9 mouse cellular contexts compared by ENCODE assay signal in genomic region chr11:101687351-101688301, GRCm38 (mm10). TPM values are rescaled to one million over a fixed set of nuclear protein-coding genes. Genes with fewer than 3 reads are reported as not detected.
DNase-seq lines count a peak whose midpoint lies in the region; ATAC-seq and TF ChIP-seq lines count a peak whose summit lies in the region.
"Had no signal": no experiment of that assay in that cellular context is flagged by ENCODE, and none has a peak within 500 bp of the region (broad histone marks: within the 10 kb centered on the region; RNA-seq: fewer than 3 reads in every experiment).

No protein-coding gene starts in this region.

- no peak overlapping the region for H3K4me2 ChIP-seq in neural tube, embryonic 14.5 days (ENCODE audit: low read depth, low read length)
- H3K4me2 ChIP-seq: liver, embryonic 13.5 days had no signal

- peak; percentile 77 for ATAC-seq in frontal cortex, adult (ENCODE audit: low TSS enrichment)
- ATAC-seq in neural tube, embryonic 14.5 days (ENCODE audit: low read depth), result no peak

- H3K36me3 ChIP-seq in spleen, adult 2 months (ENCODE audit: control insufficient read depth, insufficient read depth, low read length), result no peaks in the 10 kb centered on the region
- H3K36me3 ChIP-seq in neural tube, embryonic 14.5 days (ENCODE audit: control insufficient read depth, insufficient read depth, low read length), result no peaks in the 10 kb centered on the region
- H3K36me3 ChIP-seq: liver, embryonic 13.5 days had no signal

- H3K27me3 ChIP-seq in spleen, adult 2 months (ENCODE audit: control insufficient read depth, insufficient read depth, low read length), result no peaks in the 10 kb centered on the region
- H3K27me3 ChIP-seq in neural tube, embryonic 14.5 days (ENCODE audit: control insufficient read depth, insufficient read depth, low read length), result no peaks in the 10 kb centered on the region

- no peak overlapping the region for H3K9ac ChIP-seq in neural tube, embryonic 14.5 days (replicated peaks; ENCODE audit: low read depth, low read length)
- H3K9ac ChIP-seq: liver, embryonic 13.5 days had no signal

- no peak for TF ChIP-seq CTCF in spleen, adult 2 months (IDR thresholded peaks at IDR 0.05; ENCODE audit: extremely low read depth, insufficient read depth, insufficient read length, insufficient replicate concordance)

- no peaks in the 10 kb centered on the region for H3K9me3 ChIP-seq in neural tube, embryonic 14.5 days (ENCODE audit: control insufficient read depth, low read length)
- H3K9me3 ChIP-seq: liver, embryonic 13.5 days had no signal

- no peak for DNase-seq in spleen, adult 2 months (ENCODE audit: low read depth in 1 of 2, low spot score in 2 of 2)
- no peak for DNase-seq in spleen, adult 12 weeks (ENCODE audit: low spot score)
- DNase-seq in heart, postnatal 10 days, result peak; percentile 75 to 76
- DNase-seq in layer of hippocampus, postnatal 36 days, result peak; percentile 82 to 84
- peak; percentile 61 to 83 for DNase-seq in urinary bladder, postnatal 36 days (ENCODE audit: low spot score in 2 of 2)
- no peak for DNase-seq in thymus, postnatal 25 days
- DNase-seq: liver, embryonic 13.5 days had no signal

- peaks cover 4% of the 10 kb centered on the region; the same call in 1 of the 2 replicates for H3K4me1 ChIP-seq in spleen, adult 2 months (ENCODE audit: control insufficient read depth, insufficient read depth, insufficient read length)
- H3K4me1 ChIP-seq in neural tube, embryonic 14.5 days (ENCODE audit: control insufficient read depth, insufficient read depth, low read length), result no peaks in the 10 kb centered on the region; the same call in 1 of the 2 replicates
- H3K4me1 ChIP-seq: liver, embryonic 13.5 days had no signal

- TF ChIP-seq POLR2A in spleen, adult 2 months (IDR thresholded peaks at IDR 0.05; ENCODE audit: low read depth, low read length), result no peak

- peak overlapping the region; percentile 45; the same call in 1 of the 2 replicates for H3K27ac ChIP-seq in spleen, adult 2 months (ENCODE audit: insufficient read depth, low read length)
- H3K27ac ChIP-seq in neural tube, embryonic 14.5 days (ENCODE audit: low read depth, low read length), result peak overlapping the region; percentile 4; the same call in 1 of the 2 replicates
- H3K27ac ChIP-seq: liver, embryonic 13.5 days had no signal

- intact Hi-C loops in heart, postnatal 10 days (cut with DNase I), result no loop called here

- 78% methylated on average over 13 of the region's 13 CpGs for WGBS in spleen, adult 2 months
- WGBS in neural tube, embryonic 14.5 days, result 54% methylated on average over 13 of the region's 13 CpGs

- no peak overlapping the region for H3K4me3 ChIP-seq in spleen, adult 2 months (ENCODE audit: extremely low read depth, insufficient read depth, insufficient read length)
- no peak overlapping the region for H3K4me3 ChIP-seq in neural tube, embryonic 14.5 days (ENCODE audit: low read depth, low read length)
- H3K4me3 ChIP-seq: liver, embryonic 13.5 days had no signal

RNA-seq across cellular contexts. Expression of gene Arl4d, which starts 22.3 kb away (rescaled TPM):
- 9.1 and 11.5 TPM in 2 replicates for polyA plus RNA-seq in spleen, adult 2 months (2012; rRNA removed)
- 10 to 100 TPM; 22.6 to 27.5 TPM for total RNA-seq in heart, postnatal 10 days (2021)
- total RNA-seq in layer of hippocampus, postnatal 36 days (2021), result 10 to 100 TPM; 12.9 to 13.8 TPM
- 6.0 and 7.5 TPM in 2 replicates for polyA plus RNA-seq in neural tube, embryonic 14.5 days (2014; fragmentation: Nextera tagmentation; extraction: Ambion mirVana)

RNA-seq across cellular contexts. Expression of gene Dhx8, which starts 45.1 kb away (rescaled TPM):
- polyA plus RNA-seq in spleen, adult 2 months (2012; rRNA removed), result 11.2 and 12.4 TPM in 2 replicates
- 10 to 100 TPM; 19.0 to 21.0 TPM for total RNA-seq in heart, postnatal 10 days (2021)
- 10 to 100 TPM; 35.6 to 40.4 TPM for total RNA-seq in layer of hippocampus, postnatal 36 days (2021)
- polyA plus RNA-seq in neural tube, embryonic 14.5 days (2014; fragmentation: Nextera tagmentation; extraction: Ambion mirVana), result 33.5 and 36.6 TPM in 2 replicates

Comparison
In these comparisons a context has a peak if more than half of its experiments do, and no peak if none do; other contexts are left out.
1. DNase-seq: peak in heart, postnatal 10 days (2 of 2), layer of hippocampus, postnatal 36 days (2 of 2) and urinary bladder, postnatal 36 days (2 of 2); none in spleen, adult 2 months (0 of 2), spleen, adult 12 weeks (single experiment) and thymus, postnatal 25 days (single experiment).